Mouse (Mus musculus) neural tube, embryonic 12.5 days (tissue): ENCODE measurements around the gene Srgap1. TPM values are rescaled to one million over a fixed set of nuclear protein-coding genes. Genes with fewer than 3 reads are reported as not detected.

Source experiments
- ATAC-seq: fragments of 200-750 bp; cut with Nextera tagmentation; 2 replicates; pipeline ENCODE4 v1.8.0; 2017; ENCODE audit warnings: low read depth, mild to moderate bottlenecking, moderate TSS enrichment, moderate library complexity; ENCODE audit not compliant: low FRiP score
- H3K27ac ChIP-seq: fragments of 300-500 bp; sonication (generic); 2 replicates; pipeline ENCODE4 v1.5.1; 2016
- H3K27me3 ChIP-seq: fragments of 300-500 bp; sonication (generic); replicated peaks from 2 replicates; pipeline ENCODE4 v1.6.1; 2016; ENCODE audit warnings: mild to moderate bottlenecking
- H3K36me3 ChIP-seq: fragments of 300-500 bp; sonication (generic); 2 replicates; pipeline ENCODE4 v1.6.1; 2016; ENCODE audit warnings: mild to moderate bottlenecking
- H3K4me1 ChIP-seq: fragments of 300-500 bp; sonication (generic); 2 replicates; pipeline ENCODE4 v1.6.1; 2016
- H3K4me2 ChIP-seq: fragments of 300-500 bp; sonication (generic); replicated peaks from 2 replicates; pipeline ENCODE4 v1.6.1; 2016; ENCODE audit warnings: mild to moderate bottlenecking
- H3K4me3 ChIP-seq: fragments of 300-500 bp; sonication (generic); 2 replicates; pipeline ENCODE4 v1.5.1; 2016
- H3K9ac ChIP-seq: fragments of 300-500 bp; sonication (generic); 2 replicates; pipeline ENCODE4 v1.6.1; 2016; ENCODE audit warnings: mild to moderate bottlenecking
- H3K9me3 ChIP-seq: fragments of 300-500 bp; sonication (generic); 2 replicates; pipeline ENCODE4 v1.6.1; 2016; ENCODE audit warnings: mild to moderate bottlenecking
- WGBS: fragments of 180-500 bp; shearing (Covaris S2); methylation state at CpG from one replicate; pipeline ENCODE4 v1.1.7; 2016; 5-methylcytosine and 5-hydroxymethylcytosine counted together
- polyA plus RNA-seq: library from polyadenylated mRNA; unstranded; fragments of >200 nt; fragmentation: Nextera tagmentation; extraction: Ambion mirVana; gene quantifications from 2 replicates; pipeline ENCODE4 v1.2.1, GENCODE M21; 2016

Gene Srgap1
- polyA plus RNA-seq, 1 experiment from 2014 or later, result 27.5 TPM

DNA sequence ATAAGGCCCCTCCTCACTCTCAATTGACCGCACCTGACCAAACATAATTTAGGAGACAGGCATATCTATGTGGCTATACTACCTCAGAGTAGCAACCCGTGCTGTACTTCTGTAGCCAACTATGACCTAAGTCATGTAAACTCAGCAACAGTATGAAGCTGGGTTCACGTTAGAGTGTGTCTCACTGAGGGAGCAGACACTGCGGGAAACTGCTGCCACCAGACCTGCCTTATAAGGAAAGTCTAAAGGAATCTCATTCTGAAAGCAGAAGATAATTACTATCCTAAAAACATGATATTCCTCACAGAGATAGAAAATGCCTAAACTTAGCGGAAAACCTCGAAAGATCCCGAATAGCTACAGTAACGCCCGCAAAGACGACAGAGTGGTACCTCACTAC, 62.2 kb downstream of the Srgap1 start:
- Histone ChIP-seq H3K9me3 (no peaks in the 10 kb centered on the region), H3K4me1 (no peaks in the 10 kb centered on the region), H3K36me3 (no peaks in the 10 kb centered on the region), H3K27me3 (no peaks in the 10 kb centered on the region), H3K4me2 (no peak overlapping the region), H3K27ac (no peak overlapping the region), H3K9ac (no peak overlapping the region), H3K4me3 (no peak overlapping the region)
- WGBS, result 91% methylated on average over 10 of the region's 10 CpGs
- ATAC-seq, result no peak

GRCm38 (mm10) chr10:121983993-121984610, 63.0 kb downstream of the Srgap1 start:
- Histone ChIP-seq H3K4me3 (no peak overlapping the region), H3K27ac (no peak overlapping the region), H3K9ac (no peak overlapping the region), H3K27me3 (no peaks in the 10 kb centered on the region), H3K4me1 (no peaks in the 10 kb centered on the region), H3K36me3 (no peaks in the 10 kb centered on the region), H3K9me3 (no peaks in the 10 kb centered on the region), H3K4me2 (no peak overlapping the region)
- whole genome bisulfite sequencing, result 75% methylated on average over 10 of the region's 10 CpGs
- ATAC-seq, result no peak

DNA sequence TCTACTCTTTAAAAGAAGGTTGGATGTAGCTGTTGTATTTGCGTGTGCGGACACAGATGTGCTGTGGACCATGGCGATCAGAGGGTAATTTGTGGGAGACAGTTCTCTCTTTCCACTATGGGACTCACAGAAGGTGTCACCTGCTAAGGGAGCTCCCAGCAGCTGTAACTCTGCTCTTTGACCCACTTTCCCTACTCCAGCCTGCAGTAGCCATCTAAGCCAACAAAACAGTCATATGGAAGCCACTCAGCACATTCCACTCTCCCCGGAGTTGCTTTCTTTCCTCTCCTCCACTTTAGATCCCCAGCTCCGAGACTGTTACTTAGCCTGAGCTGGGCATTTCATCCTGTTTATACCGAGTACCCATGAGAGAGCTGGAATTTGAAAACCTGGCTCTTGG, 71.8 kb downstream of the Srgap1 start:
- no peaks in the 10 kb centered on the region for H3K27me3 ChIP-seq
- no peak overlapping the region for H3K27ac ChIP-seq
- H3K4me2 ChIP-seq, result no peak overlapping the region
- no peak overlapping the region for H3K9ac ChIP-seq
- no peaks in the 10 kb centered on the region for H3K36me3 ChIP-seq
- no peak overlapping the region for H3K4me3 ChIP-seq
- WGBS, result 78% methylated on average over 6 of the region's 6 CpGs
- no peaks in the 10 kb centered on the region for H3K9me3 ChIP-seq
- ATAC-seq, result no peak
- H3K4me1 ChIP-seq, result peaks cover 28% of the 10 kb centered on the region

- no peak overlapping the region for H3K9ac ChIP-seq
- H3K4me2 ChIP-seq, result no peak overlapping the region
- H3K27ac ChIP-seq, result no peak overlapping the region
- no peaks in the 10 kb centered on the region for H3K36me3 ChIP-seq
- H3K4me3 ChIP-seq, result no peak overlapping the region
- no peaks in the 10 kb centered on the region for H3K9me3 ChIP-seq
- H3K4me1 ChIP-seq, result peaks cover 28% of the 10 kb centered on the region
- H3K27me3 ChIP-seq, result no peaks in the 10 kb centered on the region
- no peak for ATAC-seq
- WGBS, result 84% methylated on average over 4 of the region's 4 CpGs
Observed at GRCm38 (mm10) chr10:121974591-121974990, 72.5 kb downstream of the Srgap1 start.

GRCm38 (mm10) chr10:121973281-121973680, 73.8 kb downstream of the Srgap1 start:
- Histone ChIP-seq H3K4me3 (no peak overlapping the region), H3K27me3 (no peaks in the 10 kb centered on the region), H3K36me3 (no peaks in the 10 kb centered on the region), H3K9ac (no peak overlapping the region), H3K4me2 (no peak overlapping the region), H3K9me3 (no peaks in the 10 kb centered on the region), H3K4me1 (peaks cover 39% of the 10 kb centered on the region), H3K27ac (no peak overlapping the region)
- 93% methylated on average over 7 of the region's 7 CpGs for WGBS
- ATAC-seq, result no peak

- Histone ChIP-seq H3K4me1 (peaks cover 44% of the 10 kb centered on the region), H3K4me2 (no peak overlapping the region), H3K27ac (no peak overlapping the region), H3K27me3 (no peaks in the 10 kb centered on the region), H3K9ac (no peak overlapping the region), H3K9me3 (no peaks in the 10 kb centered on the region), H3K4me3 (no peak overlapping the region), H3K36me3 (no peaks in the 10 kb centered on the region)
- WGBS, result 85% methylated on average over 10 of the region's 10 CpGs
- no peak for ATAC-seq
Observed at GRCm38 (mm10) chr10:121972249-121972892, 74.7 kb downstream of the Srgap1 start.

DNA sequence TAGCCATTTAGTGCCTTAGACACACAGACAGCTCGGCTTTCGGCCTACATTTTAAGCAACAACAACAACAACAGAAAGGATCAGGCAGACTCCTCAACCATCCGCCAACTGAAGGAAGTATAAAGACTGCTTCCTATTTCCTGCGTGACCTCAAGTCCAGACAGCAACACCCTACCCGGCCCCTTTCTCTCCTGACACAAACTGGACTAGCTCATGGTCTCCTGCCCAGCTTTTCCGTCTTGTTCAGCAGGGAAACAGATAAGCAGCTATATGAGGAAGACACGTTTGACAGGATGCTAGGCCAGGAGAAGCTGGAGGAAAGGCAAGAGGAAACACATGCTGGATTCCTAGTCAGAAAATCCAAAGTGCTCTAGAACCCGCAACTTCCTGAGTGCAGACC, 75.5 kb downstream of the Srgap1 start:
- no peak overlapping the region for H3K4me3 ChIP-seq
- 59% methylated on average over 8 of the region's 8 CpGs for WGBS
- H3K36me3 ChIP-seq, result no peaks in the 10 kb centered on the region
- no peak overlapping the region for H3K9ac ChIP-seq
- H3K4me1 ChIP-seq, result peaks cover 44% of the 10 kb centered on the region
- H3K9me3 ChIP-seq, result no peaks in the 10 kb centered on the region
- no peak overlapping the region for H3K27ac ChIP-seq
- ATAC-seq, result no peak
- no peaks in the 10 kb centered on the region for H3K27me3 ChIP-seq
- no peak overlapping the region for H3K4me2 ChIP-seq

- no peak overlapping the region for H3K9ac ChIP-seq
- no peaks in the 10 kb centered on the region for H3K27me3 ChIP-seq
- H3K4me2 ChIP-seq, result no peak overlapping the region
- no peak for ATAC-seq
- H3K36me3 ChIP-seq, result no peaks in the 10 kb centered on the region
- no peak overlapping the region for H3K27ac ChIP-seq
- WGBS, result 58% methylated on average over 6 of the region's 6 CpGs
- no peak overlapping the region for H3K4me3 ChIP-seq
- H3K4me1 ChIP-seq, result peaks cover 44% of the 10 kb centered on the region
- no peaks in the 10 kb centered on the region for H3K9me3 ChIP-seq
Observed at GRCm38 (mm10) chr10:121970912-121971311, 76.2 kb downstream of the Srgap1 start.

DNA sequence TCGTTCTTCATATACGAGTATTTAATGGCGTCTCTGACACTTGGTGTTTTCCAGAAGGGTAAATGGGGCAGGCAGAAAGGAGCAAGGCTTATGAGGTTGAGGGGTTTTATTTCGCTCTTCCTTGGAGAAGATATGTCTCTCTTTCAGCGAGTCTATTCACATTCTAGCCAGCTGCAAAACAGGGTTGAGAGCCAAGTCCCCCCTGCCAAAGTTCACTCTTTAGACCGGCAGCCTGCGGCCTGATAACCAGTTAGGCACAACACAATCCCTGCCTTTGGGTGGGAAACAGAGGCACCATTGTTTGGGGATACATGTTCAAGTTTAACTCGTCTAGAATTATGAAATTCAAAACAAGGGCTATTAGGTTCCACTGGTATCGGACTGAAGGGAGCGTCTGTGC, 83.0 kb downstream of the Srgap1 start:
- Histone ChIP-seq H3K4me3 (no peak overlapping the region), H3K9ac (no peak overlapping the region), H3K36me3 (no peaks in the 10 kb centered on the region), H3K4me1 (peaks cover 26% of the 10 kb centered on the region), H3K9me3 (no peaks in the 10 kb centered on the region), H3K27me3 (no peaks in the 10 kb centered on the region), H3K27ac (no peak overlapping the region), H3K4me2 (no peak overlapping the region)
- 88% methylated on average over 10 of the region's 10 CpGs for WGBS
- no peak for ATAC-seq

DNA sequence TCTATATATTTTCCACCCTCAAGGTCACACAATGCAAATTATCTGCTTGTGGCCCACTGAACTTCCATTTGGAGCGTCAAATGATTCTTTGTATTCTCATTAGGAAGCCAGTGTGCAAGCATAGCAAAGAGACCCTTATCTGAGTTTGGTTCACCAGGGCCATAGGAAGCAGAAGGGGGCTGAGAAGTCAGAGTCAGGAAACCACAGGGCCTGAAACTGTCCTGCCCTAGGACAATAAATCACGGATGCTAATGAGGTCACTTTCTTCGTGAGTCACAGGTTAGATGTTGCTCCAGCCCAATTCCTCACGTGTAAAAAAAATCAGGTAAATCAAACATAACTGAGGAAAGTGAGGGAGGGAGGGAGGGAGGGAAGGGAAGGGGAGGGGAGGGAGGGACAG, 85.1 kb downstream of the Srgap1 start:
- no peak for ATAC-seq

DNA sequence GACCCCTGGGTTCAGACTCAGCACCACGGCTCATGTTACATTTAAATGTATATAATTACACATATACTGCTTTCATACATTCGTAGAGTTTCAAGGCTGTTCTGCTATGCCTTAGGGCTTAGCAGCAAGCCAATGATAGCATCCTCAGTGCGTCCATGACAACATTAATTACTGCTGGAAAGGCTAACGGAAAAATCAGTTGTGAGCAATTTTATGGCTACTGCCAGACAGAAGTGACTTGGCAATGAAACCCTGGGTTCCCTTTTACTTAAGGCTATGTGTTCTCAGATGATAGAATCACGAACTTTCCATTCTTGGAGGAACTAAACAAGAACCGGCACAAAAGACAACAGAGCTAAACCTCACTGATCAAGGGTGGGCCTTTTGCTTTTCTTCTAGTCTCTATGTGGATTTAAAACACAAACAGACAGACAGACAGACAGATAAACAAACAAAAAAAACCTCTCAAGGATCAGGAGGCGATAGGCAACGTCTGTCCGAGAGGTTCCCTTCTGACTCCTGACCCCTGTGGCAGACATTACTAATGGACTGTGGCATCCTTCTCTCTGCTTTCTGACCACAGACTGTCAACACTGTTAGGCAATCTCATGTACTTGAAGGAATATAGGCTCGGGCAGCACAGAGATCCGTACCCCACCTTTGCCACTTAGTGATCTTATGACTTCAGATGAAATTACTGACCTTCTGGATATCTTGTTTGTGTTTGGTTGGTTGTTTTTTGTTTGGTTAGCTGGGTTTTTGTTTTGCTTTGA, 85.8 kb downstream of the Srgap1 start:
- H3K9ac ChIP-seq, result no peak overlapping the region
- H3K27me3 ChIP-seq, result no peaks in the 10 kb centered on the region
- WGBS, result 62% methylated on average over 11 of the region's 11 CpGs
- H3K36me3 ChIP-seq, result no peaks in the 10 kb centered on the region
- ATAC-seq, result no peak
- peaks cover 24% of the 10 kb centered on the region for H3K4me1 ChIP-seq
- no peak overlapping the region for H3K27ac ChIP-seq
- H3K4me2 ChIP-seq, result no peak overlapping the region
- no peaks in the 10 kb centered on the region for H3K9me3 ChIP-seq
- H3K4me3 ChIP-seq, result no peak overlapping the region

More for the DNA sequence above, 85.1 kb downstream of the Srgap1 start:
- no peaks in the 10 kb centered on the region for H3K9me3 ChIP-seq
- peaks cover 17% of the 10 kb centered on the region for H3K4me1 ChIP-seq
- WGBS, result 49% methylated on average over 4 of the region's 4 CpGs
- H3K4me2 ChIP-seq, result no peak overlapping the region
- H3K27ac ChIP-seq, result no peak overlapping the region
- H3K27me3 ChIP-seq, result no peaks in the 10 kb centered on the region
- H3K4me3 ChIP-seq, result no peak overlapping the region
- no peak overlapping the region for H3K9ac ChIP-seq
- no peaks in the 10 kb centered on the region for H3K36me3 ChIP-seq

- no peaks in the 10 kb centered on the region for H3K36me3 ChIP-seq
- H3K9me3 ChIP-seq, result no peaks in the 10 kb centered on the region
- H3K4me2 ChIP-seq, result no peak overlapping the region
- WGBS, result 77% methylated on average over 8 of the region's 8 CpGs
- ATAC-seq, result no peak
- no peak overlapping the region for H3K27ac ChIP-seq
- H3K27me3 ChIP-seq, result no peaks in the 10 kb centered on the region
- H3K4me3 ChIP-seq, result no peak overlapping the region
- H3K4me1 ChIP-seq, result peaks cover 38% of the 10 kb centered on the region
- H3K9ac ChIP-seq, result no peak overlapping the region
Observed at GRCm38 (mm10) chr10:121958741-121959140, 88.4 kb downstream of the Srgap1 start.
